Mouse (Mus musculus): ENCODE results near the gene Crabp2. TPM values are rescaled to one million over a fixed set of nuclear protein-coding genes. Genes with fewer than 3 reads are reported as not detected.
"Not testable (repeated sequence)": the region's sequence is repeated elsewhere in the genome, so short reads cannot be mapped to it uniquely, and the experiment has no call there.

The Crabp2 gene
- total RNA-seq (2021), result under 1 TPM in 1 of 2 experiments, not detected in 1; 0.33 TPM
- long read RNA-seq, experiment 1, result 0 reads
- long read RNA-seq, experiment 2, result 0 reads

DNA sequence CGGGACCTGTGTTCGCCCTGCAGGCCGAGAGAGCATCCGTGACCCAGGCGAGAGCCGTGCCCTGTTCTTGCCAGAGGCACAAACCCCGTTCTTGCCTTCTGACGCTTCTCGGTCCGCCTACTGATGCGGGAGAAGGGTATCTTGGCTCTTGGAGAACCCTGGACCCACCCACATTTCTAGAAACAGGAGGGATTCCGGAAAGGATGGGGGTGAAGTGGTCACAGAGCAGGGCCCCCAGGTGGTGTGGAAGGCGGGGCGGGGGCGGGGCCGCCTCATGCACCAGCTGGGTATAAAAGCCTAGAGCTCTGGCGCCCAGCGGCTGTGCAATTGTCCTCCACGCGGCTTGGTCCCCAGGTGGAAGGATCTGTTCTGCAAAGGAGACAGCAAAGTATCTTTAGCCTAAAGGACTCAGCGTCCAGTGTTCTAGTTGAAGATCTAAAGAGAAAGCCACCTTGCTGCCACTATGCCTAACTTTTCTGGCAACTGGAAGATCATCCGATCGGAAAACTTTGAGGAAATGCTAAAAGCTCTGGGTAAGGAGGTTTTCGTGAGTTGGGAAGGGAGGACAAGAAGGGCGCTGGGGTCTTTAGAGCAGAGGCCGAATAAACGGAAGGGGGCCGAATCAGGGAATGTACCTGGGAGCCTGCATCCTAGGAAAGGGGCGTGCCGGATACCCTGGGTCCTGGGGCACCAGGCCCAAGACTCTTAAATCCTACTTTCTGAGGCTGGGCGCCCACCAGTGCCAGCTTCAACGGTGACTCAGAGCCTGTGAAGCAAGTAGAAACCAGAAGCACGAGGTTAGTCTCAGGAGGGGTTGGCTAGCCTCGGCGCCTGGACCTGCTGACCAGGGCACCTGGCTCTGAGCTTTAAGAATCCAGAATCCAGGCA lies at the start of gene Crabp2:
Crabp2 (plus strand) TSS at position 289 of the 888 bp plus-strand sequence.
- DNase-seq (ENCODE audit: low spot score in 2 of 2), result no peak

DNA sequence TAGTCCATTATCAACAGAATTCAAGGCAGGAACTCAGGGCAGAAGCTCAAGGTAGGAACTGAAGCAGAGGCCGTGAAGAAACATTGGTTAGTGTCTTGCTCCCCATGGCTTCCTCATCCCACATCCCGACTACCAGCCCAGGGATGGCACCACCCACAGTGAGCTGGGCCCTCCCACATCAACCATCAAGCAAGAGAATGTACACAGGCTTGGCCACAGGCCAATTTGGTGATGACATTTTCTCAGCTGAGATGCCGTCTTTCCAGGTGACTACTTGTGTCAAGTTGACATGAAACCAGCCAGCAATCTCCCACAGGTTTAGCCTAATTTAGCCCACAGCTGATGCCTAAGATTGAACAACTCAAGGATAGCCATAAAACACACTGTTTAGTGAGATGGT lies 49.2 kb upstream of the Crabp2 start:
- no peak for DNase-seq (ENCODE audit: low spot score in 2 of 2)

DNA sequence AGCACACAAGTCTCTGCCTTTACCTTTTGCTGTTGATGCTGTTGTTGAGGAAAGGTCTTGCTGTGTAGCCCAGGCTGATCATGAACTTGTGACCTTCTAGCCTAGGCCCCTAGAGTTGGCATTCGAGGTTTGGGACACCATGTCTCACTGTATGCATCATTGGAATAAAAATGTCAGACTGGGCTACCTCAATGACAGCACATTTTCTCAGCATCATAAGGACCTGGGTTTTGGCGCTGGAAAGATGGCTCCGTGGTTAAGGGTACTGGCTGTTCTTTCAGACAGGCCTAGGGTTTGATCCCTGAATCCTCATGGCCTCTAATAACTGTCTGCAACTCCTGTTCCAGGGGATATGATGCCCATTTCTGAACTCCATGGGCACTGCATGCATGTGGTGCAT lies 48.7 kb upstream of the Crabp2 start:
- DNase-seq (ENCODE audit: low spot score in 2 of 2), result no peak

DNA sequence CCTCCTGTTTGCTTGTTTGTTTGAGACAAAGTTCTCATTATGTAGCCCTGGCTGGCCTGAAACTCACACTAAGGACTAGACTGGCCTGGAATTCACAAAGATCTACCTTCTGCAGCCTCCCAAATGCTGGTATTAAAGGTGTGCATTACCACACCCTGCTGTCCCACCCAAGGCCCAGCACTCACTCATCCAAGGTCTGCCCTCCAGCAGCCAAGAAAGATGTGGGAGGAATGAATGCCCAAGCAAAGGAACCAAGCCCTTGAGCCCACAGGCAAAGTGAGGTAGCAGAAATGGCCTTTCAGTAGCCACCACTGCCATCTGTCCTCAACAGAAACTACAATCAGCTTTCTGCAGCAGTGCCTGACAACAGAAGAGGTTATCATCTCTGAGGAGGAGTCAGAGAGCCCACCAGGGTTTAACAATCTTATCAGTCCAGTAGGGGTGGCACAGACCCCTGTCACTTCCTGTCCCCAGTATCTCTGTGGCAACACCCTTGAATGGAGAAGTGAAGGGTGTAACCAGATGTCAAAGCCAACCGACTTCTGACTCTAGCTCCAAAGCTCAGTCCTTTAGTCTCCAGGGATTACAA lies 47.3 kb upstream of the Crabp2 start:
- DNase-seq (ENCODE audit: low spot score in 2 of 2), result no peak

DNA sequence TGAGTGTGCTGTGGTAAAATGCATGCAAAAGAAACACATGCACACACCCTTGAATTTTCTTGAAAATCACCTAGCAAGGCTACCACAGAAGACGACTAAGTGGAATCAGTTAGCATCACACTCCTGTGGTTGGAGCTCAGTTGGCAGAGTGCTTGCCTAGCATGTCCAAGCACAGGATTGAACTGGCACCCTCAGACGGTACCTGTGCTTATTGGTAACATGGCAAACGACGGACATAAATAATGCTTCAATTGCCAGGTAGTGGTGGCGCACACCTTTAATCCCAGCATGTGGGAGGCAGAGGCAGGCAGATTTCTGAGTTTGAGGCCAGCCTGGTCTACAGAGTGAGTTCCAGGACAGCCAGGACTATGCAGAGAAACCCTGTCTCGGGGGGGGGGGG lies 46.5 kb upstream of the Crabp2 start:
- not testable (repeated sequence) for DNase-seq (ENCODE audit: low spot score in 2 of 2)

DNA sequence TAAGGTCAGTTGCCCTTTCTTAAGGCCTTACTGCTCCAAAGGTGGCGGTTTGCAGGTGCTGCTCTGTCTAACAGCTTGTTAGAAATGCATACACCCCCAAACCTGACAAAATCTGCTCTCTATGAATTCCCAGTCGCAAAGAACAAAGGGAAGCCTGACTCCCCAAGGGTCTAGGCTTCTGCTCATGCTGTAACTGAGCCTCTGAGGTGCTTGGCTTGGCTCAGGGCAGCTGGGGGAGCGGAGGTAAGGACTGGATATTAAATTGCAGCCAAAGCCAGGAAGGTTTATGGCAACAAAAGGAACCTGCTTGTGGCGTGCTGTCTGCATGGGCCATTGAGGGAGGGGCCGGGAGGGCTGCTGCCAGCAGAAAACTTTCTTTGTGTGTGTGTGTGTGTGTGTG lies 44.6 kb upstream of the Crabp2 start:
- no peak for DNase-seq (ENCODE audit: low spot score in 2 of 2)

DNA sequence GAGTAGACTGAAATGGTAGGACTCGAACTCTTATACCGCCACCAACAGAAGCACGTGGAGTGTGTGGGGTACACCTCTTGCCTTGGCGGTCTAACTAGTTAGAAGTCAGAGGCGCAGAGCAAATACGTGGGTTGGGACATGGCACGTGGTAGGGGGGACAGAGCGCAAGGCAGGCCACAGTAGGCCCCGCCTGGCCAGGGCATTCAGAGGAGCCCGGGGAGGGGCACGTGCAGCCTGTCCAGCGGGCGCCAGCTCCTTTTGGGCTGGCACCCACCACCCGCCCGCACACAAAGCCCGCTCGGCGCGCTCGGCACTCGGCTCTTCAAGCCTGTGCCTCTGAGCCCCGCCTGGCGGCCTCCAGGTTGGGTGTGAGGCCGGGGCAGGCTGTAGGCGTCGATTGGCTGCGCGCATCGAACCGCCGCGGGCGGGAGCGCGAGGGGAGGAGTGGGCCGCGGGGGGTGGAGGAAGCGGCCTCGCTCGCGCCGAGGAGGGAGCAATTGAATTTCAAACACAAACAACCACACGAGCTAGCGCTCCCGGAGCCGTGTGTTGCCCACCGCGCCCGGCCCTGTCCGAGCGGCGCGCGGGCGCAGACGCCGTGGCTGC lies 42.5 kb upstream of the Crabp2 start, which contains the start of gene Hdgf:
Hdgf (plus strand) TSS at position 442 of the 606 bp plus-strand sequence.
- DNase-seq (ENCODE audit: low spot score in 2 of 2), result peak; percentile 91

DNA sequence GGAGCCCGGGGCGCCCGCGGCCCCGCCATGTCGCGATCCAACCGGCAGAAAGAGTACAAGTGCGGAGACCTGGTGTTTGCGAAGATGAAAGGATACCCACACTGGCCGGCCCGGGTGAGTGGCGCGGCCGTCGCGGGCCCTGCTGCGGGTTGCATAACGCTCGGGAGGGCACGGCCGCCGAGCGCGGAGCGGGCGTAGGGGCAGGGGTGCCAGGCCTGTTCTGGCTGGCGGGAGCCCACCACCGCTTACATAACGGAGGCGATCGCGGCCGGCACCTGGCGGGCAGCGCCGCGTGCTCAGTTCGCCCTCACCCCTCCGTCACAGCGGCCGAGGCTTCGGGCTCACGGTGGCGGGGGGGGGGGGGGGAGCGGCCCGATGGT lies 41.9 kb upstream of the Crabp2 start:
- DNase-seq (ENCODE audit: low spot score in 2 of 2), result no peak

DNA sequence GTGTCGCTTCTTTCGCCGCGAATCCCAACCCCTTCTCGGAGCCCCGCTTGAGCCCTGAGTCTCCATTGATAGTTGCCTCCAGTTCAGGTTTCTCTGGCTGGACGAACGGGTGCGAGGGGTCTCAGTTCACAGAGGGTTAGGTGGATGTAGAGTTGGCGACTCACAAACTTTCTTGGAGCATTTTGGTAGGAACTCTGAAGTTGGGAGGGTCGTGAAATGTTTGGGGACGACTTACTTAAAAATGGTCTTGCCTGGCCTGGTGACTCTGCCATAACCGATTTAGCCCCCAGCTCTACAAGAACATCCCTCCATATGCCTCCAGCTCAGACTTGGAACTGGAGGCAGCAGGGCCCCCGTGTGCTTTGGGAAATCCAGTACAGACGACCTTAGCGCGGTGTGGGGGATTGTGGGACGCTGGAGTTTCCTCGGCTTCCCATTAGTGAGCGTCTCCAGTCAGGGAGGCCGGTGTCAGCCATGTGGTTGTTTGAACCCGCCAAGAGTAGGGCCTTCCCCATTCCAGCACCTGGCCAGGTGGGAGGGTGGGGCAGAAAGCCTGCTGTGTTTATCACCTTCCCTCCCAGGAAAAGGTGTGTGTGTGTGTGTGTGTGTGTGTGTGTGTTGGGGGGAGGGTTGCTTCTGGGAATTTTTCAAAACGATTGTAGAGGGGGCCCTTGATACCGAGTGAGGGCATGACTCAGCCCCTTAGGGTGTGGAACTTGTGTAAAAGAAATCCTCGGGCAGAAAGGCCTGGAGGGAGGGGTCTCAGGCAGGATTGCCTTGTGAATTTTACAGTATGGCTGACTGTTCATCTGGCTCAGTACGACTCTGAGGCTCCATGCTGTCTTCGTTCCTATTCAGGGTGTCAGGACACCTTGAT lies 41.2 kb upstream of the Crabp2 start:
- peak in 1 of 2 experiments; percentile 31 for DNase-seq (ENCODE audit: low spot score in 2 of 2)

DNA sequence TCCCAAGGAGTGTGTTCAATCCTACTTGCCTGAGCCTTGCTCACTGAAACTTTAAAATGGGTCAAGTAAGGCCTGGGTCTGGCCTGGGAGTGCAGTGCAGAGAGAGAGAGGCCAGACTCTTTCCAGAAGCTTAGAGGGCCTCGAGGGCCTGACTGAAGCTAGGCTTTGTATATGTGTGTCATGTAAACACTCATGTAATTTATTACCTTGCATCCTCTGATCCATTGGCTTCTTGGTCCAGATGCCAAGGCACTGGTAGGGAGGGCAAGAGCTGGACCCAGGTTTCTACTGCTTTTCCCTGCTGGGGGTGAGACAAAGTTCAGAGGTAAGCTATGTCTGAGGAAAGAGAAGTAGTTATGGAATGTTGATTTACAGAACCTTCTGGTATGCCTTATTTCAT lies 40.6 kb upstream of the Crabp2 start:
- DNase-seq (ENCODE audit: low spot score in 2 of 2), result no peak

DNA sequence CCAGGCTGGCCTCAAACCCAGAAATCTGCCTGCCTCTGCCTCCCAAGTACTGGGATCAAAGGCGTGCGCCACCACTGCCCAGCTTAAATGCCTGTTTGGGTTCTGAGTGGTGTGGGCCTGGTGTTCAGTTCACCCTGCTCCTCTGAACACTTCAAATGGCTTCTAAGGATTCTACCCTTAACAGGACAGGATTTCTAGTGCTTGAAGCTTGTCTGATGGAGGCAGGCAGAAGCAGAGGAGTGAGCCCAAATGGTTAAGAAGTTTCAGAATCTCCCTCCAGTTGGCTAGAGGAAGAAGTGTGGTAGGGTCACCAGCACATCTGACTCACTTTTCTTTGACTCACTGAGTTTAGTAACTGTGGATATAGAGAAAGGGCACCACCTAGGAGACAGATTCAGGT lies 39.1 kb upstream of the Crabp2 start:
- no peak for DNase-seq (ENCODE audit: low spot score in 2 of 2)

DNA sequence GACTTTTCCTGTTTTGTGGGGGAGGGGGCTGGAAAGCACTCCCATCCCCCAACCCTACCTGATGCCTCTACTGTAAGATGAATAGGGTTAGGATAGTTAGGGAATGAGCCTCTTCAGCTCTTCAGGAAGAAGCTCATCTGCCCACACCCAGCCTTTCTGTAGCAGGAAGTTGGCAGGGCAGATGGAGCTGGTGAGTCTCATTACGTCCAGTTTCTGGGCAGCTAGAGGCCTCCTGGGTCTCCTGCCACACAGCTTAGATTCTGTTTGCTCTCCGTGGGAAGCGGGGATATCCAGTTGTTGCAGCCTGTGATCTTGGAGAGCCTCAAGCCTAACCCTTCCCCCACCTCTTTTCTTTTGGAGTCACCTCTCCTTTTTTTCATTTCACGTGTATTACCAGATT lies 38.6 kb upstream of the Crabp2 start:
- no peak for DNase-seq (ENCODE audit: low spot score in 2 of 2)

DNA sequence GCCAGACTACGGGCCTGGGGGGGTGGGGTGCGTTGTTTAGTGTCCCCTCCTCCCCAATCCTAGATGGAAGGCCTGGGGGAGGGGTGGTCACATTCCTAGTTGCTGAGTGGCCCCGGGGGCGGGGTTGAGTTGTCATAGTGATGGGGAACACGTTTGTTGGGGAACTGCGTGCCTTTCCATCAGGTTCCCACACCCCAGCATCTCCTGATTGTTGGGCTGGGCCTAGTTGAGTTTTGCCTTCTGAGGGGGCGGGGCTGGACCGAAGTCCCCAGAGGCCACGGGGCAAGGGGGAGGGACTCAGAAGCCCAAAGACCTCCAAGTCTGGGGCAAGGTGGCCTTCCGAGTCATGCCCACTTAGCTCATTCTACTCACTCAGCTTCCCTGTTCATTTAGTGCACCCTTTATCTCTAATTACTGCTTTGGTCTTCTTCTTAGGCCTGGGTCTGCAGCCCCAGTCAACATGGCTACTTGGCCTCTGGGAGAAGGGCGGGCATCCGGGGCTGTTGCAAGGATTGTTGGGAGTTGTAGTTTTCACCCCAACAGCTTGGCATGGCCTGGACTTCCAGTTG lies 37.8 kb upstream of the Crabp2 start:
- peak; percentile 67 to 76 for DNase-seq (ENCODE audit: low spot score in 2 of 2)

DNA sequence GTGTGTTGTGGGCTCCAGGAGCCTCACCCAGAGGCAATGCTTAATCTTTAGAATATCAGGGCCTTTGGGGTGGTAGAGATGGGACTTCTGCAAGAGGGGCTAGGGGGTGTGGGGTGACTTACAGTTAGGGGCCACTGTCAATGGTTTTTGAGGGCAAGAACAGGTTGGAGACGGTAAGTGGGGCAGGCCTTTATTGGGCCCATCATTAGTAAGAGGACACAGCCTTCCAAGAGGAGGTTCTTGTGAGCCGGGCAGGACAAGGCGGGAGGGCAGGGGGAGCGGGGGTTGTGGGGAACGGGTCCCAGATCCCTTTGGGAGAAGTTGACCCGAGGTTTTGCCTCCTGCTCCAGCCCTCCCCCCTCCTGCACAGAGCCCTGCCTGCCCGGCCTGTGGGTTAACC lies 35.0 kb upstream of the Crabp2 start:
- no peak for DNase-seq (ENCODE audit: low spot score in 2 of 2)

DNA sequence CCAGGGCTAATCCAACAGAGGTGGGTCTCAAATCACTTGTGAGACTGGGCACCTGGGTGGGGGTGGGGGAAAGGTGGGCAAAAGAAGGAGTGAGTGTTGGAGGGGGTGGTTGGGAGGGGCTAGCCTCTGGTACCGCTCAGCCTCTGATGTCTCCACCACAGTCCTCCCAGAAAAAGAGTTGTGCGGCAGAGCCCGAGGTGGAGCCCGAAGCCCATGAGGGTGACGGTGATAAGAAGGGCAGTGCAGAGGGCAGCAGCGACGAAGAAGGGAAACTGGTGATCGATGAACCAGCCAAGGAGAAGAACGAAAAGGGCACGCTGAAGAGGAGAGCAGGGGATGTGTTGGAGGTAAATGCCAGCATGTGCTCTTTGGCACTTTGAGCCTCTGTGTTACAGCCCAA lies 34.6 kb upstream of the Crabp2 start:
- no peak for DNase-seq (ENCODE audit: low spot score in 2 of 2)

DNA sequence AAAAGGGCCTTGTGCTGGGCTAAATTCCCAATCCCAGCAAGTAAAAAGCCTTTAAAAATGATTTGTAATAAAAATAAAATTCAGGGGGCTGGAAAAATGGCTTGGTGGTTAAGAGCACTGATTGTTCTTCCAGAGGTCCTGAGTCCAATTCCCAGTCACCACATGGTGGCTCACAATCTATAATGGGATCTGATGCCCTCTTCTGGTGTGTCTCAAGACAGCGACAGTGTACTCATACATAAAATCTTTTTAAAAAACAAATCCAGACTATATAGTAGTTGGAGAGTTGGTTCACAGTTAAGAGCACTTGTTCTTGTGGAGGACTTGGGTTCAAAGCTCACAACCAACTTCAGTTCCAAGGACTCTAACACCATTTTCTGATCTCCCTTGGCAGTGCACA lies 31.5 kb upstream of the Crabp2 start:
- no peak for DNase-seq (ENCODE audit: low spot score in 2 of 2)

DNA sequence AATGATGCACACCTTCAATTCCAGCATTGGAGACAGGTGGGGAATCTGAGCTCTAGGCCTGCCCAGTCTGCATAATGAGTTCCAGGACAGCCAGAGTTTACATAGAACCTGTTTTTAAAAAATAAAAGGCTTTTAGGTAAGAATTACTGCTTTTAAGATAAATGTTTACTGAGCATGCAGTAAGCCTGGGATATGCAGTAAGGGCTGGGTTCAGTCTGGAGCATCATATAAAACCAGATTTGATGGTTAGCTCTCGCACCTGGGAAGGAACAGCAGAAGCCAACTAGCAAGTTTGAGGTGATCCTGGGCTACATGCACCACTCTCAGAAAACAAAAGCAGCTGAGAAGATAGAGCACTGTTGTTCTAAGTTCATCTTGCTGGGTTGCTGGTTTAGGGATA lies 29.9 kb upstream of the Crabp2 start:
- no peak for DNase-seq (ENCODE audit: low spot score in 2 of 2)

DNA sequence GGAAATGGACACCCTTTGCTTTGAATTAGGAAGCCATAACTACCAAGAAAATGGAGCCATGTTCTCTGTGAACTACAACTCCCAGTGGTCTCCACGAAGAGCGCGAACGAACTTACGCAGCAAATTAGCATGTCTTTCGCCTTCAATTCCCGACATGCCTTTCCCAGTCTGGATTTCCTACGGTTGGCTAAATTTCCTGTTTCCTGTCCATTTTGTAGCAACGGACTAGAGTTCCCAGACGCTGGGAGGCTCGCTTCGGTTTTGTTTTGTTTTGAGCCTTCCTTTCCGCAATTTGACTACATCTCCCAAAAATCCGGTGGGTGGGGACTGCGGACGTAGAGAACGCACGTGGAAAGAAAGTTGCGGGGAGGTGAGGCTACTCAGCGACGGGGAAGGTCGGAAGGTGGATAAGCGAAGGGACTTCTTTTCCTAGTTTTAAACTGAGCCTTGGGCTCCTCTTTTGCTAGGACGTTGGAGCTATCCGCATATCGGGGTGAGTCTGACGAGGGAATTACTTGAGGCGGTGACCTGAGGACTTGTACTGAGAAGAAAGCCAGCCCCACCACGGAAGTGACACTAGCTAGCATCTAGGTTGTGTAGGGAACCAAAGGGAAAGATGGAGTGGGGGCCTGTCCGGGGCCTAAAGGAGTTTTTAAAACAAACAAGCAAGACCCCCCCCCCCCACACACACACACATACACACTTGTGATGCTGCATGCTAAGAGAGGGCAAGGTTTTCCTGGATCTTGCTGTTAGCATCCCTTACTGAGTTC lies 28.9 kb upstream of the Crabp2 start, which contains the start of gene Mrpl24:
Mrpl24 (plus strand) TSS at position 171 of the 773 bp plus-strand sequence.
- peak; percentile 48 to 65 for DNase-seq (ENCODE audit: low spot score in 2 of 2)

DNA sequence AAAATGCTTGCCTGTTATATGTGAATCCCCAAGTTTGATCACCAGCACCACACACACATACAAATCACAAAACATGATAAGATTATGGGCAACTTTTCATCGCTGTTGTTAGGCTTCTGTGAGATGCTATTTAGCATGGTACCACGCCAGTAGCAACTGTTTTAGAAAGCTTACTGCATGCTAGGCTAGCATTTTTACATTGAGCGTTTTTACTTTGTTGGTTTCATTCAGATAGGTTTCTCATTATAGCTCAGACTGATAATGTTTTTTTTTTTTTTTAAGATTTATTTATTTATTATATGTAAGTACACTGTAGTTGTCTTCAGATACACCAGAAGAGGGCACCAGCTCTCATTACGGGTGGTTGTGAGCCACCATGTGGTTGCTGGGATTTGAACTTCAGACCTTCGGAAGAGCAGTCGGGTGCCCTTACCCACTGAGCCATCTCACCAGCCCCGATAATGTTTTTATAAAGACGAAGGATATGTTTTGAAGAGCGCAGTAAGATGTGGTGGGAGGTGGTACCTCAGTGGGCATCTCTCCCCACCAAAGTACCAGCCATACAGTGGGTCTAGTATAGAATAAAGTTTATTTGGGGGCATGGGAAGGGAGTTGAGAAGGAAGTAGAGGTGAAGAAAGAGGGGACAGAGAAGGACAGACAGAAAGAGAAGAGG lies 28.1 kb upstream of the Crabp2 start:
- DNase-seq (ENCODE audit: low spot score in 2 of 2), result no peak
